ENCODE assay signal across 9 mouse cellular contexts in the genomic region with DNA sequence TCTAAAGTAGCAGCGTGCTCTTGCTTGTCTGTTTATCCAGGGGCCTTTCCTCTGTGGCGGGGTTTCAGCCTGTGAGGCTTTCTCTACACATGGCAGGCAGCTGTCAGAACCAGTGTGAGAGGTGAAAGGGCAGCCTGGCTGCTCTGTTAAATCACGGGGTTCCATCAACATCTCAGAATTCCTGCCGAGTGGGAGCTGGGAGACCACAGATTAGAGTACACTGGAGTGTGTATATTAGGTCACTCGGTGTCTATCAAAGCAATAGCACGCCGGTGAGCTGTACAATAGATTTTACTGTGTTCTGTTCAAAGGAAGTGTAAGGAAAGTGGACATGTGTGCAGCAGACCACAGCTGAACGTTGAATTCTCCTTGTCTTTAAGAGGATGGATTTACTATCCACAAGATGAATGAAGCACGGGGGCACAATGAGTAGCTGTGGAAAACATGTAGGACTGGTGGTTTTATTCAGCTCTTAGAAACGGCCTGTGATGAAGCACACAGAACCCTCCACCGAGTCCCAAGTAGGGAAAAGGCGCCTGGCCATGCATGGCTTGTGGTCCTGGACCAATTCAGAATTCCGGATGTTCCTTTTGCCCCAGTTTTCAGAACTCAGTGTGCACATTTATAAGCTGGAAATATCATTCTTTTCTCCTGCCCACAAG.
A peak's percentile ranks its signal among the peaks of the same experiment; 100 is the strongest.
DNase-seq lines count a peak whose midpoint lies in the region.
"Had no signal": no experiment of that assay in that cellular context is flagged by ENCODE, and none has a peak within 500 bp of the region (broad histone marks: within the 10 kb centered on the region; RNA-seq: fewer than 3 reads in every experiment).

No protein-coding gene starts in this region.

- H3K4me1 ChIP-seq in embryonic facial prominence, embryonic 10.5 days: peaks cover 35% of the 10 kb centered on the region
- H3K4me1 ChIP-seq: megakaryocyte, embryonic 14.5 days had no signal

- no peak overlapping the region for H3K4me3 ChIP-seq in embryonic facial prominence, embryonic 10.5 days
- H3K4me3 ChIP-seq: heart, adult 2 months; megakaryocyte, embryonic 14.5 days had no signal

- no peaks in the 10 kb centered on the region for H3K27me3 ChIP-seq in embryonic facial prominence, embryonic 10.5 days (replicated peaks; ENCODE audit: low read depth, poor library complexity, severe bottlenecking)
- H3K27me3 ChIP-seq: megakaryocyte, embryonic 14.5 days had no signal

- WGBS in embryonic facial prominence, embryonic 10.5 days: 19% methylated on average over 13 of the region's 13 CpGs

- intact Hi-C loops in left cerebral cortex, postnatal 25 days (cut with DNase I): no loop called here

- H3K9me3 ChIP-seq in embryonic facial prominence, embryonic 10.5 days: no peaks in the 10 kb centered on the region
- H3K9me3 ChIP-seq: megakaryocyte, embryonic 14.5 days had no signal

- no peaks in the 10 kb centered on the region for H3K36me3 ChIP-seq in embryonic facial prominence, embryonic 10.5 days (replicated peaks)

- peak overlapping the region; percentile 78 for H3K27ac ChIP-seq in embryonic facial prominence, embryonic 10.5 days (replicated peaks)
- H3K27ac ChIP-seq: heart, adult 2 months had no signal

- peak; percentile 74 for DNase-seq in embryonic facial prominence, embryonic 10.5 days (ENCODE audit: low spot score)
- DNase-seq in forelimb bud, embryonic 11.5 days (ENCODE audit: low read depth, low spot score): peak; percentile 83
- peak; percentile 27 for DNase-seq in kidney, postnatal 14 days
- peak; percentile 81 for DNase-seq in neural tube, embryonic 10.5 days (ENCODE audit: extremely low spot score, low spot score)
- DNase-seq in left cerebral cortex, postnatal 25 days (ENCODE audit: low spot score in 2 of 2): no peak
- DNase-seq in right cerebral cortex, adult 18-20 months: no peak
- DNase-seq in left cerebral cortex, adult 11 months (ENCODE audit: low spot score): no peak

Comparison
In these comparisons a context has a peak if more than half of its experiments do, and no peak if none do; other contexts are left out.
1. DNase-seq: peak in embryonic facial prominence, embryonic 10.5 days (single experiment), forelimb bud, embryonic 11.5 days (single experiment), kidney, postnatal 14 days (single experiment) and neural tube, embryonic 10.5 days (single experiment); none in left cerebral cortex, postnatal 25 days (0 of 2), right cerebral cortex, adult 18-20 months (single experiment) and left cerebral cortex, adult 11 months (single experiment).